Mouse (Mus musculus): ENCODE data around the gene Tbk1.

DNA sequence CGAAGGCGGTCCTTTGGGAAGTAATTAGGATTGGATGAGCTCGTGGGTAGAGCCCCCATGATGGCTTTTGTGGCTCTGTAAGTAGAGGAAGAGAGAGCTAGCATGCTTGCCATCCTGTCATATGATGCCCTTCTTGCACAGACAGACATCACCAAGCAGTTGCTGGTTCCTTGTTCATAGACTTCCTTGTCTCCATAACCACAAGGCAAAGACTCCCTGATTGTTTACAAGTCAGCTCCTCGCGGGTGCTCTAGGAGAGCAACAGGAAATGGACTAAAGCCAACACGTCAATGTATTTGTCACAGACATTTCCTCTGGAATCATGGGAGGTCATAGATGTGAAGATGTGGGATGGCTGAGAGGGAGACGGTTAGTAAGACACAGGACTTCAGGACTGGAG is 90.0 kb downstream of the Tbk1 start:
- TF ChIP-seq EP300 (IDR thresholded peaks at IDR 0.05) (peak; percentile 88), CTCF (IDR thresholded peaks at IDR 0.05) (no peak)

Measured in lung, postnatal 0 days (tissue).